Mouse (Mus musculus) embryonic fibroblast, embryonic 13.5 days (primary cell): ENCODE results near the gene Cpne5. TPM values are rescaled to one million over a fixed set of nuclear protein-coding genes. Genes with fewer than 3 reads are reported as not detected.

ENCODE experiments used
- H3K27ac ChIP-seq: 2 replicates; pipeline ENCODE4 v1.5.1; 2012; ENCODE audit warnings: low read length, control low read depth, inconsistent platforms; ENCODE audit not compliant: insufficient read depth
- H3K4me1 ChIP-seq: 2 replicates; pipeline ENCODE4 v1.6.1; 2011; ENCODE audit warnings: low read length; ENCODE audit not compliant: control insufficient read depth, insufficient read depth
- H3K4me3 ChIP-seq: 2 replicates; pipeline ENCODE4 v1.5.1; 2011; ENCODE audit warnings: mild to moderate bottlenecking, control low read depth, low read length; ENCODE audit not compliant: insufficient read depth
- CTCF ChIP-seq: IDR thresholded peaks from 2 replicates; pipeline ENCODE4 v1.5.1; 2011; ENCODE audit warnings: mild to moderate bottlenecking, control low read depth, low read length, moderate library complexity, borderline replicate concordance; ENCODE audit not compliant: insufficient read depth
- POLR2A ChIP-seq: IDR thresholded peaks from 2 replicates; pipeline ENCODE4 v1.6.1; 2011; ENCODE audit warnings: low read depth, mild to moderate bottlenecking, control low read depth, low read length, moderate library complexity
- polyA plus RNA-seq: library from polyadenylated mRNA; stranded (reverse); fragments of >200 nt; gene quantifications from 2 replicates; pipeline ENCODE4 v1.2.4, GENCODE M21; 2011; ENCODE audit warnings: low read depth; ENCODE audit not compliant: missing spikeins, insufficient read length

Cpne5 gene
- polyA plus RNA-seq, 1 experiment, result not detected

- TF ChIP-seq CTCF (no peak), POLR2A (no peak)
- no peak overlapping the region for H3K4me3 ChIP-seq
- no peak overlapping the region for H3K27ac ChIP-seq
- no peaks in the 10 kb centered on the region for H3K4me1 ChIP-seq
These were observed 90.7 kb downstream of the Cpne5 start for GRCm38 (mm10) chr17:29147273-29147672.

GRCm38 (mm10) chr17:29145101-29145500 is 92.9 kb downstream of the Cpne5 start:
- H3K4me1 ChIP-seq, result no peaks in the 10 kb centered on the region
- H3K27ac ChIP-seq, result no peak overlapping the region
- TF ChIP-seq POLR2A, result no peak
- no peak for TF ChIP-seq CTCF
- H3K4me3 ChIP-seq, result no peak overlapping the region

- Histone ChIP-seq H3K4me3 (no peak overlapping the region), H3K4me1 (no peaks in the 10 kb centered on the region), H3K27ac (no peak overlapping the region)
- TF ChIP-seq POLR2A (no peak), CTCF (no peak)
These were observed 94.7 kb downstream of the Cpne5 start for GRCm38 (mm10) chr17:29143266-29143665.

- Histone ChIP-seq H3K4me1 (no peaks in the 10 kb centered on the region), H3K4me3 (no peak overlapping the region), H3K27ac (no peak overlapping the region)
- TF ChIP-seq CTCF (no peak), POLR2A (no peak)
These were observed 96.4 kb downstream of the Cpne5 start for GRCm38 (mm10) chr17:29141577-29141976.

GRCm38 (mm10) chr17:29137906-29138305 is 100.1 kb downstream of the Cpne5 start:
- Histone ChIP-seq H3K27ac (no peak overlapping the region), H3K4me3 (no peak overlapping the region), H3K4me1 (no peaks in the 10 kb centered on the region)
- TF ChIP-seq POLR2A (no peak), CTCF (no peak)

GRCm38 (mm10) chr17:29136236-29136635 is 101.7 kb downstream of the Cpne5 start:
- Histone ChIP-seq H3K27ac (no peak overlapping the region), H3K4me3 (no peak overlapping the region), H3K4me1 (no peaks in the 10 kb centered on the region)
- TF ChIP-seq POLR2A (no peak), CTCF (no peak)

- H3K4me3 ChIP-seq, result no peak overlapping the region
- no peak overlapping the region for H3K27ac ChIP-seq
- no peak for TF ChIP-seq CTCF
- H3K4me1 ChIP-seq, result no peaks in the 10 kb centered on the region
These were observed 102.9 kb downstream of the Cpne5 start for GRCm38 (mm10) chr17:29135066-29135465.

GRCm38 (mm10) chr17:29129341-29129740 is 108.6 kb downstream of the Cpne5 start:
- no peak for TF ChIP-seq CTCF
- no peak for TF ChIP-seq POLR2A
- H3K4me1 ChIP-seq, result no peaks in the 10 kb centered on the region
- H3K4me3 ChIP-seq, result no peak overlapping the region
- H3K27ac ChIP-seq, result no peak overlapping the region

GRCm38 (mm10) chr17:29126561-29126960 is 111.4 kb downstream of the Cpne5 start:
- no peak overlapping the region for H3K27ac ChIP-seq
- no peak overlapping the region for H3K4me3 ChIP-seq
- no peak for TF ChIP-seq CTCF
- TF ChIP-seq POLR2A, result no peak
- no peaks in the 10 kb centered on the region for H3K4me1 ChIP-seq

- TF ChIP-seq POLR2A (no peak), CTCF (no peak)
- Histone ChIP-seq H3K4me3 (no peak overlapping the region), H3K27ac (no peak overlapping the region), H3K4me1 (no peaks in the 10 kb centered on the region)
These were observed 114.3 kb downstream of the Cpne5 start for GRCm38 (mm10) chr17:29123578-29124174.

GRCm38 (mm10) chr17:29122817-29123216 is 115.2 kb downstream of the Cpne5 start:
- Histone ChIP-seq H3K4me1 (no peaks in the 10 kb centered on the region), H3K4me3 (no peak overlapping the region), H3K27ac (no peak overlapping the region)
- no peak for TF ChIP-seq CTCF
- no peak for TF ChIP-seq POLR2A
